Mouse (Mus musculus): Measurements from ENCODE around the gene Gm21680. TPM values are rescaled to one million over a fixed set of nuclear protein-coding genes. Genes with fewer than 3 reads are reported as not detected.

The Gm21680 gene
- not detected for polyA plus RNA-seq (2014; fragmentation: Illumina TruSeq; extraction: RNeasy Lipid Tissue Mini Kit (QIAGEN cat#74804); ENCODE audit: low read depth, low replicate concordance)

DNA sequence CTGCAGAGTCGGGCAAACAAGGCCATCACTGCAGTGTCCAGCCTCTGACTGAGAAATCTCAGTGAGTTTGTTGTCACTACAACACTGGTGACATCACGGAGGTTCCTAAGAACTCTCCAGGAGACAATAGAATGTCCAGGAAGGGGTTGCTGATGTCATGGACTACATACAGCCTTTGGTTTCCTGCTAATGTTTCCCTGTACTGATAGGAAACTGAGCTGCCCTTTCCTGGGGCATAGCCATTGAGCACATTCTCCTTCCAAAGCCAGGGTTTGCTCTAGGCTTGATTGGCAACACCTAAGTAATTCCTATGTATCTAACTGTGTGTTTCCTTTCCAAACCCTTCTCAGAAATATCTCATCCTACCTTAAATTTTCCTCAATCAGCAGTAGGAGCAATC, at the start of gene Gm21680:
Gene Gm21680 (minus strand): TSS at position 101 of the 400 bp plus-strand sequence.

DNA sequence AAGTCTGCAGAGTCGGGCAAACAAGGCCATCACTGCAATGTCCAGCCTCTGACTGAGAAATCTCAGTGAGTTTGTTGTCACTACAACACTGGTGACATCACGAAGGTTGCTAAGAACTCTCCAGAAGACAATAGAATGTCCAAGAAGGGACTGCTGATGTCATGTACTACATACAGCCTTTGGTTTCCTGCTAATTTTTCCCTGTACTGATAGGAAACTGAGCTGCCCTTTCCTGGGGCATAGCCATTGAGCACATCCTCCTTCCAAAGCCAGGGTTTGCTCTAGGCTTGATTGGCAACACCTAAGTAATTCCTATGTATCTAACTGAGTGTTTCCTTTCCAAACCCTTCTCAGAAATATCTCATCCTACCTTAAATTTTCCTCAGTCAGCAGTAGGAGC, 32.2 kb upstream of the Gm21680 start, which contains the start of gene Gm1979:
Gene Gm1979 (minus strand): TSS at position 101 of the 400 bp plus-strand sequence.

DNA sequence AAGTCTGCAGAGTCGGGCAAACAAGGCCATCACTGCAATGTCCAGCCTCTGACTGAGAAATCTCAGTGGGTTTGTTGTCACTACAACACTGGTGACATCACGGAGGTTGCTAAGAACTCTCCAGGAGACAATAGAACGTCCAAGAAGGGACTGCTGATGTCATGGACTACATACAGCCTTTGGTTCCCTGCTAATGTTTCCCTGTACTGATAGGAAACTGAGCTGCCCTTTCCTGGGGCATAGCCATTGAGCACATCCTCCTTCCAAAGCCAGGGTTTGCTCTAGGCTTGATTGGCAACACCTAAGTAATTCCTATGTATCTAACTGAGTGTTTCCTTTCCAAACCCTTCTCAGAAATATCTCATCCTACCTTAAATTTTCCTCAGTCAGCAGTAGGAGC, 16.1 kb upstream of the Gm21680 start, which contains the start of gene Gm21698:
Gene Gm21698 (minus strand): TSS at position 101 of the 400 bp plus-strand sequence.

DNA sequence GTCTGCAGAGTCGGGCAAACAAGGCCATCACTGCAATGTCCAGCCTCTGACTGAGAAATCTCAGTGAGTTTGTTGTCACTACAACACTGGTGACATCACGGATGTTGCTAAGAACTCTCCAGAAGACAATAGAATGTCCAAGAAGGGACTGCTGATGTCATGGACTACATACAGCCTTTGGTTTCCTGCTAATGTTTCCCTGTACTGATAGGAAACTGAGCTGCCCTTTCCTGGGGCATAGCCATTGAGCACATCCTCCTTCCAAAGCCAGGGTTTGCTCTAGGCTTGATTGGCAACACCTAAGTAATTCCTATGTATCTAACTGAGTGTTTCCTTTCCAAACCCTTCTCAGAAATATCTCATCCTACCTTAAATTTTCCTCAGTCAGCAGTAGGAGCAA, 18.1 kb downstream of the Gm21680 start, which contains the start of gene Gm21671:
Gene Gm21671 (minus strand): TSS at position 101 of the 400 bp plus-strand sequence.

DNA sequence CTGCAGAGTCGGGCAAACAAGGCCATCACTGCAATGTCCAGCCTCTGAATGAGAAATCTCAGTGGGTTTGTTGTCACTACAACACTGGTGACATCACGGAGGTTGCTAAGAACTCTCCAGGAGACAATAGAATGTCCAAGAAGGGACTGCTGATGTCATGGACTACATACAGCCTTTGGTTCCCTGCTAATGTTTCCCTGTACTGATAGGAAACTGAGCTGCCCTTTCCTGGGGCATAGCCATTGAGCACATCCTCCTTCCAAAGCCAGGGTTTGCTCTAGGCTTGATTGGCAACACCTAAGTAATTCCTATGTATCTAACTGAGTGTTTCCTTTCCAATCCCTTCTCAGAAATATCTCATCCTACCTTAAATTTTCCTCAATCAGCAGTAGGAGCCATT, 30.2 kb downstream of the Gm21680 start, which contains the start of gene Gm21663:
Gene Gm21663 (minus strand): TSS at position 101 of the 400 bp plus-strand sequence.

Other genes with a start within 250 kb of the Gm21680 start
- gene Actr3b, start 212.7 kb downstream of the Gm21680 start, polyA plus RNA-seq (2014; fragmentation: Illumina TruSeq; extraction: RNeasy Lipid Tissue Mini Kit (QIAGEN cat#74804); ENCODE audit: low read depth, low replicate concordance) = 4.6 TPM
- 0.20 TPM for gene Gm21663, start 30.3 kb downstream of the Gm21680 start, polyA plus RNA-seq (2014; fragmentation: Illumina TruSeq; extraction: RNeasy Lipid Tissue Mini Kit (QIAGEN cat#74804); ENCODE audit: low read depth, low replicate concordance)
- 0.32 TPM for gene Gm21671, start 18.2 kb downstream of the Gm21680 start, polyA plus RNA-seq (2014; fragmentation: Illumina TruSeq; extraction: RNeasy Lipid Tissue Mini Kit (QIAGEN cat#74804); ENCODE audit: low read depth, low replicate concordance)
- not detected for gene Gm21698, start 16.0 kb upstream of the Gm21680 start, polyA plus RNA-seq (2014; fragmentation: Illumina TruSeq; extraction: RNeasy Lipid Tissue Mini Kit (QIAGEN cat#74804); ENCODE audit: low read depth, low replicate concordance)
- gene Gm1979, start 32.1 kb upstream of the Gm21680 start, polyA plus RNA-seq (2014; fragmentation: Illumina TruSeq; extraction: RNeasy Lipid Tissue Mini Kit (QIAGEN cat#74804); ENCODE audit: low read depth, low replicate concordance) = not detected
- gene Gm5862, start 50.3 kb upstream of the Gm21680 start, polyA plus RNA-seq (2014; fragmentation: Illumina TruSeq; extraction: RNeasy Lipid Tissue Mini Kit (QIAGEN cat#74804); ENCODE audit: low read depth, low replicate concordance) = not detected
- gene Speer4a, start 66.9 kb upstream of the Gm21680 start, polyA plus RNA-seq (2014; fragmentation: Illumina TruSeq; extraction: RNeasy Lipid Tissue Mini Kit (QIAGEN cat#74804); ENCODE audit: low read depth, low replicate concordance) = 0.10 TPM
- not detected for gene Gm7347, start 85.9 kb upstream of the Gm21680 start, polyA plus RNA-seq (2014; fragmentation: Illumina TruSeq; extraction: RNeasy Lipid Tissue Mini Kit (QIAGEN cat#74804); ENCODE audit: low read depth, low replicate concordance)
- gene Gm10471, start 116.6 kb upstream of the Gm21680 start, polyA plus RNA-seq (2014; fragmentation: Illumina TruSeq; extraction: RNeasy Lipid Tissue Mini Kit (QIAGEN cat#74804); ENCODE audit: low read depth, low replicate concordance) = not detected
- gene 5031410I06Rik, start 132.7 kb upstream of the Gm21680 start, polyA plus RNA-seq (2014; fragmentation: Illumina TruSeq; extraction: RNeasy Lipid Tissue Mini Kit (QIAGEN cat#74804); ENCODE audit: low read depth, low replicate concordance) = 0.21 TPM
- 0.12 TPM for gene Gm10220, start 148.8 kb upstream of the Gm21680 start, polyA plus RNA-seq (2014; fragmentation: Illumina TruSeq; extraction: RNeasy Lipid Tissue Mini Kit (QIAGEN cat#74804); ENCODE audit: low read depth, low replicate concordance)

All from adipose tissue, adult 10 weeks (tissue).